Mouse (Mus musculus) CH12.LX (cell line): ENCODE data around the gene Ern1. TPM values are rescaled to one million over a fixed set of nuclear protein-coding genes. Genes with fewer than 3 reads are reported as not detected.
A peak's percentile ranks its signal among the peaks of the same experiment; 100 is the strongest.

Source experiments
- DNase-seq: peaks from one replicate; pipeline ENCODE4 v3.0.0-alpha.2; 2013; ENCODE audit errors: extremely low read depth
- H3K27ac ChIP-seq: 2 replicates; pipeline ENCODE4 v1.5.1; 2012; ENCODE audit warnings: low read depth, mild to moderate bottlenecking, control low read depth, moderate library complexity; ENCODE audit not compliant: insufficient read depth
- H3K27me3 ChIP-seq: replicated peaks from 2 replicates; pipeline ENCODE3; 2012; ENCODE audit warnings: inconsistent platforms
- H3K36me3 ChIP-seq, 2 experiments: replicated peaks in 1 of 2; 2 replicates each; pipeline versions ENCODE3 to v1.6.1; 2012; ENCODE audit warnings: inconsistent platforms in 1 of 2, low read length in 1 of 2, mild to moderate bottlenecking in 1 of 2, mixed read lengths in 1 of 2, moderate library complexity in 1 of 2; ENCODE audit not compliant: control insufficient read depth in 1 of 2, insufficient read depth in 1 of 2
- H3K4me1 ChIP-seq, 2 experiments: 2 replicates each; pipeline ENCODE4 v1.6.1; 2012; ENCODE audit warnings: inconsistent platforms in 1 of 2, moderate library complexity in 1 of 2; ENCODE audit not compliant: insufficient read depth in 2 of 2, control insufficient read depth in 1 of 2
- H3K4me2 ChIP-seq: 2 replicates; pipeline ENCODE4 v1.6.1; 2012; ENCODE audit warnings: low read depth, mild to moderate bottlenecking, control low read depth; ENCODE audit not compliant: poor library complexity, insufficient read depth, severe bottlenecking
- H3K4me3 ChIP-seq, 3 experiments: fragments of 150-350 bp in 1 of 3; sonication (generic) in 1 of 3; replicated peaks in 1 of 3; 2 replicates each; pipeline versions ENCODE3 to v1.5.1; 2011 to 2012; ENCODE audit warnings: low read depth in 2 of 3, low read length in 2 of 3, mild to moderate bottlenecking in 2 of 3, moderate library complexity in 2 of 3, control low read depth in 1 of 3, improper control_type of control experiment in 1 of 3, inconsistent platforms in 1 of 3, mixed read lengths in 1 of 3; ENCODE audit not compliant: poor library complexity in 1 of 3
- H3K79me2 ChIP-seq: replicated peaks from 2 replicates; pipeline ENCODE4 v1.6.1; 2012; ENCODE audit warnings: mild to moderate bottlenecking, moderate library complexity; ENCODE audit not compliant: control insufficient read depth, poor library complexity, insufficient read depth, severe bottlenecking; ENCODE audit errors: extremely low read depth
- H3K9ac ChIP-seq: 2 replicates; pipeline ENCODE4 v1.6.1; 2012; ENCODE audit warnings: low read depth, mild to moderate bottlenecking, control low read depth, moderate library complexity; ENCODE audit not compliant: insufficient read depth
- H3K9me3 ChIP-seq: replicated peaks from 2 replicates; pipeline ENCODE3; 2012; ENCODE audit warnings: low read length, inconsistent platforms, mixed read lengths
- BHLHE40 ChIP-seq: IDR thresholded peaks from 2 replicates; pipeline ENCODE4 v1.6.1; 2011; ENCODE audit warnings: mild to moderate bottlenecking, low read depth, low read length, improper control_type of control experiment
- CTCF ChIP-seq, 2 experiments: IDR thresholded peaks in 1 of 2; conservative IDR thresholded peaks in 1 of 2; 2 replicates each; pipeline ENCODE4 v1.5.1; 2011 to 2012; ENCODE audit warnings: low read depth in 2 of 2, low read length in 2 of 2, improper control_type of control experiment in 1 of 2, inconsistent platforms in 1 of 2, mild to moderate bottlenecking in 1 of 2, moderate library complexity in 1 of 2
- EP300 ChIP-seq: IDR thresholded peaks from 2 replicates; pipeline ENCODE4 v1.6.1; 2011; ENCODE audit warnings: low read length, improper control_type of control experiment
- ETS1 ChIP-seq: conservative IDR thresholded peaks from 2 replicates; pipeline ENCODE4 v1.6.1; 2012; ENCODE audit warnings: low read depth, mild to moderate bottlenecking, inconsistent platforms, low read length, improper control_type of control experiment, moderate library complexity
- HCFC1 ChIP-seq: IDR thresholded peaks from 2 replicates; pipeline ENCODE4 v1.6.1; 2012; ENCODE audit warnings: low read depth, mild to moderate bottlenecking, inconsistent platforms, low read length, improper control_type of control experiment
- IRF4 ChIP-seq: IDR thresholded peaks from 2 replicates; pipeline ENCODE4 v1.6.1; 2014; ENCODE audit warnings: low read depth, mild to moderate bottlenecking, inconsistent platforms, low read length, improper control_type of control experiment
- JUN ChIP-seq: IDR thresholded peaks from 2 replicates; pipeline ENCODE4 v1.6.1; 2011; ENCODE audit warnings: low read depth, mild to moderate bottlenecking, low read length, improper control_type of control experiment, moderate library complexity; ENCODE audit not compliant: insufficient read depth
- KAT2A ChIP-seq: IDR thresholded peaks from 2 replicates; pipeline ENCODE4 v1.6.1; 2012; ENCODE audit warnings: low read length, improper control_type of control experiment, inconsistent platforms; ENCODE audit not compliant: insufficient replicate concordance
- MAFK ChIP-seq: IDR thresholded peaks from 2 replicates; pipeline ENCODE4 v1.6.1; 2011; ENCODE audit warnings: low read length, improper control_type of control experiment; ENCODE audit not compliant: insufficient replicate concordance
- MAX ChIP-seq: IDR thresholded peaks from 2 replicates; pipeline ENCODE4 v1.6.1; 2011; ENCODE audit warnings: low read length, improper control_type of control experiment
- MAZ ChIP-seq: IDR thresholded peaks from 2 replicates; pipeline ENCODE4 v1.6.1; 2012; ENCODE audit warnings: low read depth, mild to moderate bottlenecking, inconsistent platforms, low read length, improper control_type of control experiment, moderate library complexity
- MXI1 ChIP-seq: IDR thresholded peaks from 2 replicates; pipeline ENCODE4 v1.6.1; 2011; ENCODE audit warnings: mild to moderate bottlenecking, low read depth, low read length, improper control_type of control experiment
- NRF1 ChIP-seq: IDR thresholded peaks from 2 replicates; pipeline ENCODE4 v1.6.1; 2014; ENCODE audit warnings: low read depth, mild to moderate bottlenecking, inconsistent platforms, low read length, improper control_type of control experiment, moderate library complexity
- SMC3 ChIP-seq: IDR thresholded peaks from 2 replicates; pipeline ENCODE4 v1.6.1; 2011; ENCODE audit warnings: low read depth, low read length, improper control_type of control experiment
- UBTF ChIP-seq: IDR thresholded peaks from 2 replicates; pipeline ENCODE4 v1.6.1; 2012; ENCODE audit warnings: low read depth, mild to moderate bottlenecking, inconsistent platforms, low read length, improper control_type of control experiment, moderate library complexity
- ZNF384 ChIP-seq: IDR thresholded peaks from 2 replicates; pipeline ENCODE4 v1.6.1; 2012; ENCODE audit warnings: low read depth, low read length, improper control_type of control experiment, inconsistent platforms
- dilution Hi-C: fragments of 300-500 bp; cut with MboI; formaldehyde crosslinking; loops from 2 replicates; pipeline ENCODE4 v1.14.3; 2020; ENCODE audit warnings: low sequenced_read_pairs; ENCODE audit not compliant: extremely low pct_unique_long_range_greater_than_20kb, extremely low pct_ligation_motif_present
- in situ Hi-C: fragments of 300-500 bp; cut with MboI; formaldehyde crosslinking; loops from 3 replicates; pipeline ENCODE4 v1.14.3; 2019; ENCODE audit warnings: low sequenced_read_pairs, low pct_ligation_motif_present, low pct_unique_long_range_greater_than_20kb, mixed read lengths
- polyA plus RNA-seq: library from polyadenylated mRNA; unstranded; fragments of >175 nt; gene quantifications from 2 replicates; pipeline ENCODE4 v1.2.1, GENCODE M21; 2012; ENCODE audit warnings: low read depth; ENCODE audit not compliant: insufficient read length
- total RNA-seq, 2 experiments: library from RNA; depleted of rRNA; stranded (reverse); fragments of 300-350 nt in 1 of 2; fragments of >200 nt in 1 of 2; gene quantifications; 2 replicates each; pipeline ENCODE4 v1.2.3; 2012 to 2014

Gene Ern1
- total and polyA plus RNA-seq, 3 experiments = 3.0 to 21.7 (median 7.7) TPM

- TF ChIP-seq ETS1 (no peak; the same call in 1 of the 2 replicates), JUN (no peak), CTCF (conservative IDR thresholded peaks at IDR 0.05 in 1 of 2, IDR thresholded peaks at IDR 0.05 in 1 of 2; ENCODE audit: low read depth in 2 of 2, low read length in 2 of 2) (peak in 1 of 2 experiments; percentile 56; a peak in 2 of 4 replicates), KAT2A (no peak), IRF4 (no peak; the same call in 1 of the 2 replicates)
These were observed 492 bp upstream of the Ern1 start (continued) for GRCm38 (mm10) chr11:106488126-106488561.

- peaks cover 14% of the 10 kb centered on the region for H3K9me3 ChIP-seq
- H3K4me3 ChIP-seq = peak overlapping the region; percentile 74 to 91 (median 91)
- peak overlapping the region; percentile 47 for H3K27ac ChIP-seq
- H3K79me2 ChIP-seq = peaks cover 54% of the 10 kb centered on the region
- dilution Hi-C loops = no loop called here
- no peak for DNase-seq
- TF ChIP-seq MAFK (no peak), NRF1 (0 out of 2 replicates have a peak, but pooled peaks have one; percentile 8), EP300 (no peak), HCFC1 (no peak), MXI1 (peak; percentile 94), UBTF (peak; percentile 93; the same call in 1 of the 2 replicates), SMC3 (no peak), BHLHE40 (peak; percentile 89), MAX (0 out of 2 replicates have a peak, but pooled peaks have one; percentile 10), MAZ (no peak), ETS1 (no peak), KAT2A (0 out of 2 replicates have a peak, but pooled peaks have one; percentile 30), ZNF384 (peak; percentile 79)
- in situ Hi-C loops = no loop called here
- peaks cover 2% of the 10 kb centered on the region for H3K27me3 ChIP-seq
- H3K4me1 ChIP-seq = peaks cover 2 to 37% of the 10 kb centered on the region in 2 experiments; a peak in 3 of 4 replicates
- H3K36me3 ChIP-seq = peaks cover 10 to 14% of the 10 kb centered on the region in 2 experiments
- H3K9ac ChIP-seq = peak overlapping the region; percentile 82
- H3K4me2 ChIP-seq = peak overlapping the region; percentile 17; the same call in 1 of the 2 replicates
These were observed 553 bp downstream of the Ern1 start for GRCm38 (mm10) chr11:106486866-106487732.
